Mouse (Mus musculus): ENCODE data around the gene Syngr1. TPM values are rescaled to one million over a fixed set of nuclear protein-coding genes. Genes with fewer than 3 reads are reported as not detected.

Syngr1 gene
- polyA plus RNA-seq, 1 experiment: 50.9 TPM

DNA sequence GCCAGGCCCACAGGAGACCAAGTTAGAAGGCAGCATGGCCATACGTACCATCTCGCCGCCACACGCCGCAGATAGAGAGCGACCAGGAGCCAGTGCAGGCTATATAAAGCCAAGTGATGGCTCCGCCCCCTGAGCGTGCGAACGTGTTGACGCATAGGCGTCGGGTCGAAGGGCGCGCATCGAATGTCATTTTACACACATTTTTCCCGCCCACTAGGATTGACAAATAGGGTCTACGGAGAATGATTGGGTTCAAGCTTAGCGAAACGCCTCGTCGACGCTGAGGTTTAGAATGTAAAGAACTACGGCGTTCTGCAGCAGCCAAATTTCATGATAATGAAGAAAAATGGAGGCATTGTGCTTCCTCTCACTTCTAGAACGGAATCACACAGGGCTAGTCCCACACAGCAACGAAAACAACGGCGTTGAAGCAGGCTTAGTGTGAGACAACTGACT, 7.8 kb upstream of the Syngr1 start:
- under 1% methylated on average over 30 of the region's 30 CpGs for WGBS
- peaks cover 8% of the 10 kb centered on the region for H3K4me1 ChIP-seq (ENCODE audit: control insufficient read depth, insufficient read depth, low read length)
- H3K4me3 ChIP-seq (replicated peaks; ENCODE audit: extremely low read depth, low read depth, low read length): peak overlapping the region; percentile 98
- peak; percentile 97 for DNase-seq
- TF ChIP-seq CTCF (IDR thresholded peaks at IDR 0.05; ENCODE audit: insufficient read depth, low read length): no peak
- peak; percentile 100 for TF ChIP-seq POLR2A (IDR thresholded peaks at IDR 0.05; ENCODE audit: borderline replicate concordance, extremely low read depth, low read depth, low read length)

DNA sequence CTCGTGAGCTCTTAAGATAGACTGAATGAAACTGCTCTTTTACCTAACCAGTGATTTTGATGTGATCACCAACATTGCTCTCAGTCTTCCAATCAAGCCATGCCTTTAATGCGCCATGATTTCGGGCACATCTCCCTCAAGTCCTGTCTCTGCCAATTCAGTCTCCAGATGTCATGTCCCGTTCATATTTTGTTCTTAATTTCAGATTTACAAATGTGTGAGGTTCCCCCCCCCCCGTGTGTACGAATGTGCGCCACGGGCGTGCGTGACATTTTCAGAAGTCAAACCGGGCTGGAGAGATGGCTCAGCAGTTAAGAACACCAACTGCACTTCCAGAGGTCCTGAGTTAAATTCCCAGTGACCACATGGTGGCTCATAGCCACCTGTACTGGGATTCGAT, 7.4 kb upstream of the Syngr1 start:
- Histone ChIP-seq H3K4me3 (replicated peaks; ENCODE audit: extremely low read depth, low read depth, low read length) (peak overlapping the region; percentile 90), H3K4me1 (ENCODE audit: control insufficient read depth, insufficient read depth, low read length) (peaks cover 8% of the 10 kb centered on the region)
- TF ChIP-seq POLR2A (IDR thresholded peaks at IDR 0.05; ENCODE audit: borderline replicate concordance, extremely low read depth, low read depth, low read length) (no peak), CTCF (IDR thresholded peaks at IDR 0.05; ENCODE audit: insufficient read depth, low read length) (no peak)
- under 1% methylated on average over 12 of the region's 12 CpGs for WGBS
- no peak for DNase-seq

DNA sequence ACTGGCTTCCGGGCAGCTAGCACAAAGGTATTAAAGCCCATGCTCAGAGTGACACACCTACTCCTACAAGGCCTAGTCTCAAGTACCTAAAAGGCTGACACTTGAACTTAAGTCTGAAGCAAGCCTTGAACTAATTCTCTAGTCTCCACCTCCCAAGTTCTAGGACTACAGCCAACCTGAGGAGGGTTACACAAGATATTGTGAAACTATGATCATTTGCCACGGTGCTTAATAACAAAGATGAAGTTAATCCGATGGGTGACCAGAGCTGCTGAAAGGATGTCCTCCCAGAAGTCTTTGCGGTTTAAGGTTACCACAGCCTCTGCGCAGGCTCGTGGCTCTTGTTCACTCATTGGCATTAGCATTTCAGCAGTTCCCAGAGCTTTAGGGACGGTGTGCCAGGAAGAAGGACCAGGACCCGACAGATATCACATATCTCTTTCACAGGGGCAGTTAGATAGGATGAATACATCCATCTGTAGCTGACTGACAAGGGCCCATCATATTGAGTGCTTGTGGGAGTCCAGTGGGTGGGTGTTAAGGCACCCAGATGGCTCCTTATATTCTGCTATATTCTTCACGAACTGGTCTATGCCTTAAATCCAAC, 3.6 kb upstream of the Syngr1 start:
- DNase-seq: no peak
- TF ChIP-seq POLR2A (IDR thresholded peaks at IDR 0.05; ENCODE audit: borderline replicate concordance, extremely low read depth, low read depth, low read length) (no peak), CTCF (IDR thresholded peaks at IDR 0.05; ENCODE audit: insufficient read depth, low read length) (no peak)
- WGBS: 67% methylated on average over 9 of the region's 9 CpGs
- Histone ChIP-seq H3K4me1 (ENCODE audit: control insufficient read depth, insufficient read depth, low read length) (peaks cover 6% of the 10 kb centered on the region), H3K4me3 (replicated peaks; ENCODE audit: extremely low read depth, low read depth, low read length) (no peak overlapping the region)

DNA sequence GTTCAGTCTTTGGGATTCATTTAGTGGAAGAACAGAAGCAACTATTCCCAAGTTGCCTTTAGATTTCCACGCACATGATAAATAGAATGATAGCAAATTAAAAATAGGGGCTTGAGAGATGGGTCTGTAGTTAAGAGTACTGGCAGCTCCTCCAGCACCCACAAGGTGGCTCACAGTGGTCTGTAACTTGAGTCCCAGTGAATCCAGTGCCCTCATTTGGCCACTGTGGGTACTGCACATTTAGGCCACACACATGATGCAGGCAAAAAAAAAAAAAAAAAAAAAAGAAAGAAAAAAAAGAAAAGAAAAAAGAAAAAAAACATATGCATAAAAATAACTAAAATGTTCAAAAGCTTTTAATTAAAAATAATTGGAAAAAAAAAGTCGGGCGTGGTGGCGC, 2.5 kb upstream of the Syngr1 start:
- Histone ChIP-seq H3K4me3 (replicated peaks; ENCODE audit: extremely low read depth, low read depth, low read length) (no peak overlapping the region), H3K4me1 (ENCODE audit: control insufficient read depth, insufficient read depth, low read length) (peaks cover 4% of the 10 kb centered on the region)
- peak; percentile 79 for DNase-seq
- WGBS: 33% methylated on average over 4 of the region's 4 CpGs
- peak; percentile 95 for TF ChIP-seq CTCF (IDR thresholded peaks at IDR 0.05; ENCODE audit: insufficient read depth, low read length)
- no peak for TF ChIP-seq POLR2A (IDR thresholded peaks at IDR 0.05; ENCODE audit: borderline replicate concordance, extremely low read depth, low read depth, low read length)

DNA sequence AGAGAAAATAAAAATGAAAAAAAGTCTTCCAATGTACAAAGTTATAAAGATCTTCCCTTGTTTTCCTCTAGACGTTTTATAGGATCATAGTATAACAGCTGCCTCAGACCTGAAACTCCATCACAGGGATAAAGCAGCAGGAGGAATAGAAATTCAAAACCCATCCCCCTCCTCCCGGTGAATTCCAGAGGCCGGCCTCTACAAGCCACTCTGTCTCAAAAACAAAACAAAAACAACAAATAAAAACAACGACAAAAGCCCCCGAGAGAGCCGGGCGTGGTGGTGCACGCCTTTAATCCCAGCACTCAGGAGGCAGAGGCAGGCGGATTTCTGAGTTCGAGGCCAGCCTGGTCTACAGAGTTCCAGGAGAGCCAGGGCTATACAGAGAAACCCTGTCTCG, 979 bp upstream of the Syngr1 start:
- WGBS: 77% methylated on average over 11 of the region's 11 CpGs
- Histone ChIP-seq H3K4me3 (replicated peaks; ENCODE audit: extremely low read depth, low read depth, low read length) (no peak overlapping the region), H3K4me1 (ENCODE audit: control insufficient read depth, insufficient read depth, low read length) (peaks cover 4% of the 10 kb centered on the region)
- DNase-seq: no peak
- TF ChIP-seq POLR2A (IDR thresholded peaks at IDR 0.05; ENCODE audit: borderline replicate concordance, extremely low read depth, low read depth, low read length): no peak

DNA sequence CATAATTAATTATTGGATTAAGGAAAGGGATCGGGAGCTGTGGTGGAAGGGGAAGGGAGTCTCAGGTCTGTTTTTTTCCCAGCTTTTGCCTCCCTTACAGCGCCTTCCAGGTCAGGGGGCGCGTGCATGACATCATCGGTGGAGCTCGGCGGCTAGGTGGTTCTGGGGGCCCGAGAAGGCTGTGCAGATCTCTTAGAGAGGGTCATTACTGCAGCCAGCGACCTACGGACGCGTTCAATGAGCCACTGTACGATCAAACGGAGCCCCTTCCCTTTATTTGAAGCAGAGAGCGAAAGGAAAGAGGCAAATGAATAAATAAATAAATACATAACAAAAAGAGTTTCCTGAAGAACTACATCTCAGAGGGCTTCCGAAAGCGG, 403 bp upstream of the Syngr1 start:
- TF ChIP-seq POLR2A (IDR thresholded peaks at IDR 0.05; ENCODE audit: borderline replicate concordance, extremely low read depth, low read depth, low read length) (no peak), CTCF (IDR thresholded peaks at IDR 0.05; ENCODE audit: insufficient read depth, low read length) (no peak)
- Histone ChIP-seq H3K4me1 (ENCODE audit: control insufficient read depth, insufficient read depth, low read length) (peaks cover 4% of the 10 kb centered on the region), H3K4me3 (replicated peaks; ENCODE audit: extremely low read depth, low read depth, low read length) (peak overlapping the region; percentile 81)
- DNase-seq: no peak
- WGBS: 2% methylated on average over 17 of the region's 17 CpGs

DNA sequence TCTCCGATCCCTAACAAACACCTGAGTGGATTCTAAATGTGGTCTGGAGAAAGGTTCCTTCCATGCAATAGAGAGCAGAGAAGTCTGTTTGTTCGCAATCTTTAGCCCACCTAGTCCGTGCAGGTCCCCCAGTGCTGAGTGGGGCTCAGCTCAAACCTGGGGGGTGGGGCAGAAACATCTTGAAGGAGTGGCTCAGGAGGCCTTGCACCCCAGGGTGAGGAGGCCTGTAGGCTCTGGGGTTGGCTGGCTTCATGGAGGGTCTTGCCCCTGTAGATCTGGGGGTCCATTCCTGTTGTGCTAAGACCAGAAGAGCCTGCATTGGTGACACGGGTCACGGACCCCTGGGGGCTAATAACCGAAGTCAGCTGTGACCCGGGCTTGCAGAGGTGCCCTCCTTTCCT, 907 bp downstream of the Syngr1 start:
- 52% methylated on average over 7 of the region's 7 CpGs for WGBS
- TF ChIP-seq POLR2A (IDR thresholded peaks at IDR 0.05; ENCODE audit: borderline replicate concordance, extremely low read depth, low read depth, low read length) (no peak), CTCF (IDR thresholded peaks at IDR 0.05; ENCODE audit: insufficient read depth, low read length) (no peak)
- DNase-seq: no peak
- no peak overlapping the region for H3K4me3 ChIP-seq (replicated peaks; ENCODE audit: extremely low read depth, low read depth, low read length)
- peaks cover 4% of the 10 kb centered on the region for H3K4me1 ChIP-seq (ENCODE audit: control insufficient read depth, insufficient read depth, low read length)

DNA sequence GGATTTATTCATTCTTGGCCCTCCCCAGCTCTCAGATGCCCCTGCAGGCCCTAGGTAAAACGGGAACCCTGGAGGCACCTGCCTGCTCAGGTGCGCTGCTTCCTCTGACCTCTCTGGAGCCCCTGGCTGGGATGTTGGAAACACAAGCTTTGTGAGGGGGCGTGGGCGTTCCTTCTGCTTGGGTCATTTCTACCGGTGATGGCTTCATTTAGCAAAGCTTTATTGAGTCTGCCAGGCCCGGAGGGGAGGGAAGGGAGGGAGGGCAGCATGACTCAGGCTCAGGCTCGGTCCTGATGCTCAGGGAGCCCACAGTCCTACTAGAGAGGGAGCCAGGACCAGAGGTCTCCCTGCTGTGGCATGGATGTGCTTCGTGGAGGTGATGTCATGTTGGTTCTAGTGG, 1.5 kb downstream of the Syngr1 start:
- no peak for TF ChIP-seq POLR2A (IDR thresholded peaks at IDR 0.05; ENCODE audit: borderline replicate concordance, extremely low read depth, low read depth, low read length)
- TF ChIP-seq CTCF (IDR thresholded peaks at IDR 0.05; ENCODE audit: insufficient read depth, low read length): no peak
- 37% methylated on average over 8 of the region's 8 CpGs for WGBS
- DNase-seq: no peak
- no peak overlapping the region for H3K4me3 ChIP-seq (replicated peaks; ENCODE audit: extremely low read depth, low read depth, low read length)
- H3K4me1 ChIP-seq (ENCODE audit: control insufficient read depth, insufficient read depth, low read length): peaks cover 4% of the 10 kb centered on the region

DNA sequence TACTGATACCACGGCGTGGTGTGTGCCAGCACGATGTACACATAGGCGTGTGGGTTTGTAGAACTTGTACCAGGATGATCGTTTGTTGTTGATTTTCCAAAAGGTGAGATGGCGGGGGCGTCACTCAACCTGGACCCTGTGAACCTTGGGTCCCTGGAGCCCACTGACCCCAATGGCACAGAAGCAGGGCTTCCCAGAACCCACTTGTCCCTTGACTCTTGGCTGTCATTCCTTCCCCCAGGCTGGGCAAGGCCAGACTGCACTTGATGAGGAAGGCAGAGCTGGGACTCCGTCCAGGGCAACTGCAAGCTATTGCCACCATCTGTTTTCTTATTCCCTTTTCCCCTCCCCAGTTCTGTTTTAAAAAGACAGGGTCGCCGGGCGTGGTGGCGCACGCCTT, 3.1 kb downstream of the Syngr1 start:
- Histone ChIP-seq H3K4me3 (replicated peaks; ENCODE audit: extremely low read depth, low read depth, low read length) (no peak overlapping the region), H3K4me1 (ENCODE audit: control insufficient read depth, insufficient read depth, low read length) (peaks cover 4% of the 10 kb centered on the region)
- DNase-seq: no peak
- TF ChIP-seq POLR2A (IDR thresholded peaks at IDR 0.05; ENCODE audit: borderline replicate concordance, extremely low read depth, low read depth, low read length): no peak
- no peak for TF ChIP-seq CTCF (IDR thresholded peaks at IDR 0.05; ENCODE audit: insufficient read depth, low read length)
- 89% methylated on average over 13 of the region's 13 CpGs for WGBS

DNA sequence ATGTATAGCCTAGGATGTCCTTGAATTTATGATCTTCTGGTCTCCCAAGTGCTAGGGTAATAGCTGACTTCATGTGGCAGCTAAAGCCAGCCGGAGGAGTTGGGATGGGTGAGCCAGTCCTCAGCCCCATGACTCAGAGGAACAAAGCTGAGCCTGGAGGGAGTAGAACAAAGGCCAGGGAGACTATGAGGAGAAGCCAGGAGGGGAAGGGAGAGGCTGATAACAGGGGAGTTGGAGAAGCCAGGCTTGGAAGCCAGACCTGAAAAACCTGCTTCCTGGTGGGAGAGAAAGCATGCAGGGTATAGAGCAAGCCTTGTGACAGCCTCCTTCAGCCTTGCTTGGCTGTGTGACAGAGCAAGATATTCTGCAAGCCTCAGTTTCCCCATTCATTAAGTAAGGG, 4.5 kb downstream of the Syngr1 start:
- WGBS: 63% methylated on average over 1 of the region's 1 CpGs
- no peak for TF ChIP-seq CTCF (IDR thresholded peaks at IDR 0.05; ENCODE audit: insufficient read depth, low read length)
- TF ChIP-seq POLR2A (IDR thresholded peaks at IDR 0.05; ENCODE audit: borderline replicate concordance, extremely low read depth, low read depth, low read length): no peak
- DNase-seq: no peak

More for the DNA sequence above, 4.5 kb downstream of the Syngr1 start:
- Histone ChIP-seq H3K4me3 (replicated peaks; ENCODE audit: extremely low read depth, low read depth, low read length) (no peak overlapping the region), H3K4me1 (ENCODE audit: control insufficient read depth, insufficient read depth, low read length) (peaks cover 3% of the 10 kb centered on the region)
